Mouse (Mus musculus): ENCODE measurements around the gene Ccdc151. TPM values are rescaled to one million over a fixed set of nuclear protein-coding genes. Genes with fewer than 3 reads are reported as not detected.
A peak's percentile ranks its signal among the peaks of the same experiment; 100 is the strongest.

The Ccdc151 gene
- 1 to 10 TPM in 3 of 4 experiments, under 1 TPM in 1; 0.81 to 2.8 (median 1.4) TPM for total RNA-seq (2022)

GRCm38 (mm10) chr9:22002194-22003162 lies at the start of gene Ccdc151, which contains the start of gene Prkcsh:
Gene Ccdc151, minus strand, starts transcription at chr9:22002634.
Gene Prkcsh, plus strand, starts transcription at chr9:22002806.
- DNase-seq = peak; percentile 100

- DNase-seq = no peak
Measured at GRCm38 (mm10) chr9:22051958-22052254, 49.5 kb upstream of the Ccdc151 start, which contains the start of gene Elavl3. Gene Elavl3, minus strand, starts transcription at chr9:22052023.

DNA sequence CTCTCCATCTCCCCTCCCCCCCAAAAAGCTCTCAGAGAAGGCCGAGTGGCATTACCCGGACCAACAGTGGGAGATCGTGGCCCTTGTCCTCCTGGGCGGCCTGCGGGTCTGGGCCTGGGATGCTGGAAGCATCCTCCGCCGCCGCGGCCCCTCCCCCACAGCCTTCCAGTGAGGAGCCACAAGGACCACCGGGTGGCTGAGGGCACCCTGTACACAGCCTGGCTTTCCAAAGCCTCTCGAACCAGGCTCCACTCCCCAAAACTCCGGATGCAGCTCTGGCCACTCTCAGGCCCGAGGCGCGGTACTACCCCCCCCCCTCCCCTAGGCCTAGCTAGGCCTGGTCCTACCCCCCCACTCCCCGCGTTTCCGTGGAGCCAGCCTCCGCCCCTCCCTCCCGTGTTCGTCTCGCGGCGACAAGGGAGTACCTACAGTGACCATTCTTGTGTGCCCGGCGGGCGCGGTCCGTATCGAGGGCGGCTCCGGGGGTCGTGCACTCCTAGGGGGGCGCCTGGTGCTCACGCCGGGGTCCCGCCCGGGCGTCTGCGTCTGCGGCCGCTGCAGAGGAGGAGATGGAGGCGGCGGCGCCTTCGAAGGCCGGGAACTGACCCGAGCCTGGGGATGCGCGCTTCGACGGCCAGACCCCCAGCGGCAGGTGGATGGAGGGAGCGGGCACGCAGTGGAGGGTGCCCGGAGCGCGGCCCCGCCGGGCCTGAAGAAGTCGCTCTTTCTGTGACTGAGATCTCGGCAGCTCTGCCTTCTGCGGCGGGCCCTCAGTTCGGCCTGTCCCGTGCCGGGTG lies 48.9 kb upstream of the Ccdc151 start:
- DNase-seq = no peak

GRCm38 (mm10) chr9:22050351-22050889 lies 48.0 kb upstream of the Ccdc151 start:
- DNase-seq = peak; percentile 40

DNA sequence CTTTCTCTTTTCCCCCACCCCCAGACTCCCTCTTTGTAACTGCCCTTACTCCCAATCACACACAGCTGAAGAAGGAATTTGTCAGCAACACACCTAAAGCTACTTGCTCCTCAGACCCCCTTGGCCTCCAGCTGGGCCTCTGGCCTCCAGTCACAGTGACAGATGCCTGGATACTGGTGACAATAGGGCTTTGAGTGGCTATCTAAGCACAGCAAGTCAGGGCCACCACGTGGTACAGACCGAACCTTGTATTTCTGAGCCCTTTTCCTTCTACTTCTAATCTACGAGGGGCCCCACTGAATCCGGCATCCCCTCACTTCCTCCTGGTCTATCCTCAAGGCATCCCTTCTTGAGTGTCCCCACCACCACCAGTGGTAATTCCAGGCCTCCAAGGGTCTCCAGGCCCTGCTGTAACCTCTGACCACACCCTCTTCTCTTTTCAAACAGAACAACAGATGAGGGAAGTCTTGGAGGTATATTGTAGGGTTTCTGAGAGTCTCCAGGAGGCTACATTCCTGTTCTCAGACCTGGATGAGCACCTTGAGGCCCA lies 47.4 kb upstream of the Ccdc151 start:
- no peak for DNase-seq

GRCm38 (mm10) chr9:22049315-22049714 lies 46.9 kb upstream of the Ccdc151 start:
- DNase-seq = no peak

DNA sequence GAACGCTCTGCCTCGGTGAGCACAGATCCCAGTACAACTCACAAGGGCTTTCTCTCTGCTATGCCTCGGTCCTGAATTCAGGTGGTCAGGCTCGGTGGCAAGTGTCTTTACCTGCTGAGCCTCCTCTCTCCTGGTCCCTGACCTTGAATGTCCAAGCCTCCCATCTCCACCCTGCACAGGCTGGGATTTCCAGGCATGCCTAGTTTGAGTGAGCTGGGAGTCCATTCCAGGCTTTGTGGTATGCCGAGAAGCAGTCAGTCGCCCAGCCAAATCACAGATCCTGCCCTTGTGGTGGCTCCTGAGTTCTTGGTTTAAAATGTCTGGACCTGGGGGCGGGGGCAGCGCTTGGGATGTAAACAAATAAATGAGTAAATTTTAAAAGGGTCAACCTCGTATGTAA lies 44.9 kb upstream of the Ccdc151 start:
- DNase-seq = no peak

- DNase-seq = no peak
Measured at GRCm38 (mm10) chr9:22041832-22042231, 39.4 kb upstream of the Ccdc151 start.

DNA sequence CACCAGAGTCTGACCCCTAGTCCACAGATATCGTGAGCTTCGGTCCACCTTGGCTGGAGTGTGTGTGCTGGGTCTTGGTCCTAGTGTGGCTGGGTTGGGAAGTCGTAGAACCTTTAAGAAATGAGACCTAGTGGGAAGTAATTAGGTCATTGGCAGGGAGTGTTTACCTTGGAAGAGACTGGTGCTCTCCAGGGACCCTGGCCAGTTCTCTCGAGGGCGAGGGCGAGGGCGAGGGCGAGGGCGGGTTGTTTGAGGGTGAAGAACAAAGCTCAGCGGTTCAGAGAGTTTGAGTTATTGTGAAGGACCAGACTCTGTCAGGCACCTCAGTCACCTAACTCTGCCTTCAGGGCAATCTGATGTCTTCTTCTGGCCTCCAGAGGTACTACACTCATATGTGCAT lies 35.4 kb upstream of the Ccdc151 start:
- DNase-seq = no peak

DNA sequence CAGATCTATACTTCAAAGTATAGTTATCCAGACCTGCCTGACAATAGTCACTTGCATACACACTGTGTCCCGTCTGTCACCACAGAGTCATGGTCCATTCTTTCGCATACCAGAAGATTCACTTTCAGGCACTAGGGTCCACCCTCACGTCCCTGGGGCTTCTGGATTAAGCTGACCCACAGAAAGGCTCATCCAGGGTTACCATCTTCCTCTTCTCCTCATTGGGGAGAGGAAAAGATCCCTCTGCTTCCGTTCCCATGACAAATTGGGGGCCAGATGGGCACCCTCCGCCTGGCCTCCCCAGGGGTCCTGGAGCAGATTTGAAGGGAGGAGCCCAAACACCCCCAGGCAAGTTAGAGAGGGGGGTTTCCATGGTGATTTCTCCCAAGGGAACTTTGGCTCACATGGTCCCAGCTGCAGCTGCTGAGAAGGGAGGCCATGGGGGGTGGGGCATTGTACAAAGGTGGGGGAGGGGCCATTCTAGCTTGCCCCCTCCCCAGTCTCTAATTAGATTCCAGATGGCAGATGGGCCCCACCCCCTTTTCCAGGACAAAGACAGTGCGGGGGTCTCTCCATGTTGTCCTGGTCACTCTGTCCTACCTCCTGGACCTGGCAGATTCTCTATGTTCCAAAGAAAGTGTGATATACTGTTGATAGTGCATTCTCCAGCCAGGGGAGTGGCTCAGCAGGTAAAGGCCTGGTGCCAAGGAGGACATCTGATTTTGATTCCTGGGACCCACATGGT lies 33.0 kb upstream of the Ccdc151 start:
- no peak for DNase-seq

- DNase-seq = no peak
Measured at GRCm38 (mm10) chr9:22030386-22030785, 28.0 kb upstream of the Ccdc151 start.

- DNase-seq = no peak
Measured at GRCm38 (mm10) chr9:22028467-22028866, 26.0 kb upstream of the Ccdc151 start.

GRCm38 (mm10) chr9:22024592-22024991 lies 22.2 kb upstream of the Ccdc151 start:
- DNase-seq = no peak

GRCm38 (mm10) chr9:22017208-22017825 lies 14.9 kb upstream of the Ccdc151 start:
- no peak for DNase-seq

GRCm38 (mm10) chr9:22016245-22016644 lies 13.8 kb upstream of the Ccdc151 start:
- DNase-seq = no peak

GRCm38 (mm10) chr9:22012731-22013130 lies 10.3 kb upstream of the Ccdc151 start:
- DNase-seq = no peak

GRCm38 (mm10) chr9:22011055-22011454 lies 8.6 kb upstream of the Ccdc151 start:
- DNase-seq = no peak

- no peak for DNase-seq
Measured at GRCm38 (mm10) chr9:22004546-22004945, 2.1 kb upstream of the Ccdc151 start.

- peak; percentile 44 for DNase-seq
Measured at GRCm38 (mm10) chr9:22003163-22003554, 725 bp upstream of the Ccdc151 start.

GRCm38 (mm10) chr9:22001633-22002032 lies 801 bp downstream of the Ccdc151 start:
- no peak for DNase-seq

- DNase-seq = peak; percentile 66
Measured at GRCm38 (mm10) chr9:22000296-22000695, 2.1 kb downstream of the Ccdc151 start.
